Mouse (Mus musculus): ENCODE data around the gene Zfp287. TPM values are rescaled to one million over a fixed set of nuclear protein-coding genes. Genes with fewer than 3 reads are reported as not detected.
A peak's percentile ranks its signal among the peaks of the same experiment; 100 is the strongest.

Gene Zfp287
- total and polyA plus RNA-seq, 3 experiments, result 0.22 TPM; not detected in 2

GRCm38 (mm10) chr11:62675480-62676289, 56.0 kb downstream of the Zfp287 start:
- Histone ChIP-seq H3K4me3 (ENCODE audit: low read depth, low read length) (no peak overlapping the region), H3K27me3 (ENCODE audit: insufficient read depth, low read length) (peaks cover 22% of the 10 kb centered on the region), H3K9me3 (replicated peaks) (no peaks in the 10 kb centered on the region), H3K4me1 (ENCODE audit: insufficient read depth, low read depth, low read length) (no peaks in the 10 kb centered on the region), H3K36me3 (replicated peaks) (no peaks in the 10 kb centered on the region)
- DNase-seq (ENCODE audit: low spot score), result peak; percentile 31
- peak; percentile 28; the same call in 1 of the 2 replicates for ATAC-seq (ENCODE audit: extremely low read depth, insufficient number of reproducible peaks, low FRiP score, poor library complexity, severe bottlenecking)
- TF ChIP-seq CTCF (IDR thresholded peaks at IDR 0.05; ENCODE audit: low read depth, low read length) (no peak), POLR2AphosphoS5 (IDR thresholded peaks at IDR 0.05; ENCODE audit: insufficient replicate concordance, low read depth, low read length) (no peak), GATA1 (IDR thresholded peaks at IDR 0.05; ENCODE audit: borderline replicate concordance, low read length) (no peak), GATA2 (IDR thresholded peaks at IDR 0.05; ENCODE audit: borderline replicate concordance, low read depth, low read length) (no peak), TAL1 (conservative IDR thresholded peaks at IDR 0.05; ENCODE audit: low read depth, low read length) (no peak)

- no peak for ATAC-seq (ENCODE audit: extremely low read depth, insufficient number of reproducible peaks, low FRiP score, poor library complexity, severe bottlenecking)
- H3K4me1 ChIP-seq (ENCODE audit: insufficient read depth, low read depth, low read length), result no peaks in the 10 kb centered on the region
- TF ChIP-seq CTCF (IDR thresholded peaks at IDR 0.05; ENCODE audit: low read depth, low read length) (no peak), POLR2AphosphoS5 (IDR thresholded peaks at IDR 0.05; ENCODE audit: insufficient replicate concordance, low read depth, low read length) (no peak), GATA2 (IDR thresholded peaks at IDR 0.05; ENCODE audit: borderline replicate concordance, low read depth, low read length) (no peak), GATA1 (IDR thresholded peaks at IDR 0.05; ENCODE audit: borderline replicate concordance, low read length) (no peak), TAL1 (conservative IDR thresholded peaks at IDR 0.05; ENCODE audit: low read depth, low read length) (no peak)
- no peaks in the 10 kb centered on the region for H3K9me3 ChIP-seq (replicated peaks)
- DNase-seq (ENCODE audit: low spot score), result no peak
- H3K27me3 ChIP-seq (ENCODE audit: insufficient read depth, low read length), result peaks cover 12% of the 10 kb centered on the region
- H3K36me3 ChIP-seq (replicated peaks), result no peaks in the 10 kb centered on the region
- no peak overlapping the region for H3K4me3 ChIP-seq (ENCODE audit: low read depth, low read length)
These were observed 61.7 kb downstream of the Zfp287 start for GRCm38 (mm10) chr11:62670006-62670405.

GRCm38 (mm10) chr11:62669471-62669870, 62.2 kb downstream of the Zfp287 start:
- Histone ChIP-seq H3K4me3 (ENCODE audit: low read depth, low read length) (no peak overlapping the region), H3K9me3 (replicated peaks) (no peaks in the 10 kb centered on the region), H3K36me3 (replicated peaks) (peaks cover 5% of the 10 kb centered on the region), H3K4me1 (ENCODE audit: insufficient read depth, low read depth, low read length) (peaks cover 3% of the 10 kb centered on the region), H3K27me3 (ENCODE audit: insufficient read depth, low read length) (peaks cover 13% of the 10 kb centered on the region)
- ATAC-seq (ENCODE audit: extremely low read depth, insufficient number of reproducible peaks, low FRiP score, poor library complexity, severe bottlenecking) (no peak), DNase-seq (ENCODE audit: low spot score) (no peak)
- no peak for TF ChIP-seq GATA1 (IDR thresholded peaks at IDR 0.05; ENCODE audit: borderline replicate concordance, low read length)
- no peak for TF ChIP-seq POLR2AphosphoS5 (IDR thresholded peaks at IDR 0.05; ENCODE audit: insufficient replicate concordance, low read depth, low read length)
- no peak for TF ChIP-seq GATA2 (IDR thresholded peaks at IDR 0.05; ENCODE audit: borderline replicate concordance, low read depth, low read length)
- no peak for TF ChIP-seq CTCF (IDR thresholded peaks at IDR 0.05; ENCODE audit: low read depth, low read length)
- TF ChIP-seq TAL1 (conservative IDR thresholded peaks at IDR 0.05; ENCODE audit: low read depth, low read length), result no peak

- TF ChIP-seq CTCF (IDR thresholded peaks at IDR 0.05; ENCODE audit: low read depth, low read length), result no peak
- TF ChIP-seq GATA1 (IDR thresholded peaks at IDR 0.05; ENCODE audit: borderline replicate concordance, low read length), result no peak
- TF ChIP-seq TAL1 (conservative IDR thresholded peaks at IDR 0.05; ENCODE audit: low read depth, low read length), result no peak
- no peak for TF ChIP-seq GATA2 (IDR thresholded peaks at IDR 0.05; ENCODE audit: borderline replicate concordance, low read depth, low read length)
- ATAC-seq (ENCODE audit: extremely low read depth, insufficient number of reproducible peaks, low FRiP score, poor library complexity, severe bottlenecking) (no peak), DNase-seq (ENCODE audit: low spot score) (no peak)
- Histone ChIP-seq H3K36me3 (replicated peaks) (peaks cover 7% of the 10 kb centered on the region), H3K9me3 (replicated peaks) (no peaks in the 10 kb centered on the region), H3K27me3 (ENCODE audit: insufficient read depth, low read length) (peaks cover 13% of the 10 kb centered on the region), H3K4me1 (ENCODE audit: insufficient read depth, low read depth, low read length) (peaks cover 7% of the 10 kb centered on the region), H3K4me3 (ENCODE audit: low read depth, low read length) (no peak overlapping the region)
These were observed 62.7 kb downstream of the Zfp287 start for GRCm38 (mm10) chr11:62668986-62669385.

GRCm38 (mm10) chr11:62664250-62664649, 67.5 kb downstream of the Zfp287 start:
- no peak for ATAC-seq (ENCODE audit: extremely low read depth, insufficient number of reproducible peaks, low FRiP score, poor library complexity, severe bottlenecking)
- H3K4me1 ChIP-seq (ENCODE audit: insufficient read depth, low read depth, low read length), result peaks cover 30% of the 10 kb centered on the region
- DNase-seq (ENCODE audit: low spot score), result no peak
- H3K9me3 ChIP-seq (replicated peaks), result no peaks in the 10 kb centered on the region
- H3K4me3 ChIP-seq (ENCODE audit: low read depth, low read length), result no peak overlapping the region
- peaks cover 4% of the 10 kb centered on the region; the same call in 1 of the 2 replicates for H3K27me3 ChIP-seq (ENCODE audit: insufficient read depth, low read length)
- no peak for TF ChIP-seq CTCF (IDR thresholded peaks at IDR 0.05; ENCODE audit: low read depth, low read length)
- TF ChIP-seq GATA1 (IDR thresholded peaks at IDR 0.05; ENCODE audit: borderline replicate concordance, low read length), result no peak
- TF ChIP-seq POLR2AphosphoS5 (IDR thresholded peaks at IDR 0.05; ENCODE audit: insufficient replicate concordance, low read depth, low read length), result no peak
- TF ChIP-seq TAL1 (conservative IDR thresholded peaks at IDR 0.05; ENCODE audit: low read depth, low read length), result no peak
- TF ChIP-seq GATA2 (IDR thresholded peaks at IDR 0.05; ENCODE audit: borderline replicate concordance, low read depth, low read length), result no peak
- peaks cover 7% of the 10 kb centered on the region for H3K36me3 ChIP-seq (replicated peaks)

- no peak overlapping the region for H3K4me3 ChIP-seq (ENCODE audit: low read depth, low read length)
- no peaks in the 10 kb centered on the region for H3K9me3 ChIP-seq (replicated peaks)
- DNase-seq (ENCODE audit: low spot score), result peak; percentile 27
- ATAC-seq (ENCODE audit: extremely low read depth, insufficient number of reproducible peaks, low FRiP score, poor library complexity, severe bottlenecking), result peak; percentile 8; the same call in 1 of the 2 replicates
- H3K36me3 ChIP-seq (replicated peaks), result peaks cover 10% of the 10 kb centered on the region
- peaks cover 4% of the 10 kb centered on the region; the same call in 1 of the 2 replicates for H3K27me3 ChIP-seq (ENCODE audit: insufficient read depth, low read length)
- peaks cover 31% of the 10 kb centered on the region for H3K4me1 ChIP-seq (ENCODE audit: insufficient read depth, low read depth, low read length)
- TF ChIP-seq TAL1 (conservative IDR thresholded peaks at IDR 0.05; ENCODE audit: low read depth, low read length) (peak; percentile 47), GATA2 (IDR thresholded peaks at IDR 0.05; ENCODE audit: borderline replicate concordance, low read depth, low read length) (no peak)
These were observed 70.8 kb downstream of the Zfp287 start for GRCm38 (mm10) chr11:62660885-62661284.
